Mouse (Mus musculus) forebrain, embryonic 12.5 days (tissue): ENCODE measurements around the gene Homer2. TPM values are rescaled to one million over a fixed set of nuclear protein-coding genes. Genes with fewer than 3 reads are reported as not detected.

Experiments
- ATAC-seq: fragments of 200-750 bp; cut with Nextera tagmentation; 2 replicates; pipeline ENCODE4 v1.8.0; 2017; ENCODE audit warnings: moderate TSS enrichment; ENCODE audit not compliant: low FRiP score
- H3K27ac ChIP-seq: fragments of 300-500 bp; sonication (generic); 2 replicates; pipeline ENCODE4 v1.5.1; 2016; ENCODE audit warnings: mild to moderate bottlenecking
- H3K27me3 ChIP-seq: fragments of 300-500 bp; sonication (generic); 2 replicates; pipeline ENCODE4 v1.6.1; 2016; ENCODE audit warnings: mild to moderate bottlenecking
- H3K36me3 ChIP-seq: fragments of 300-500 bp; sonication (generic); replicated peaks from 2 replicates; pipeline ENCODE4 v1.6.1; 2016; ENCODE audit warnings: mild to moderate bottlenecking
- H3K4me1 ChIP-seq: fragments of 300-500 bp; sonication (generic); 2 replicates; pipeline ENCODE4 v1.6.1; 2016
- H3K4me2 ChIP-seq: fragments of 300-500 bp; sonication (generic); 2 replicates; pipeline ENCODE4 v1.6.1; 2016; ENCODE audit warnings: mild to moderate bottlenecking, moderate library complexity
- H3K4me3 ChIP-seq: fragments of 300-500 bp; sonication (generic); replicated peaks from 2 replicates; pipeline ENCODE4 v1.5.1; 2016; ENCODE audit warnings: mild to moderate bottlenecking
- H3K9ac ChIP-seq: fragments of 300-500 bp; sonication (generic); 2 replicates; pipeline ENCODE4 v1.6.1; 2016; ENCODE audit warnings: mild to moderate bottlenecking
- H3K9me3 ChIP-seq: fragments of 300-500 bp; sonication (generic); 2 replicates; pipeline ENCODE4 v1.6.1; 2016
- WGBS: fragments of 180-500 bp; shearing (Covaris S2); methylation state at CpG from one replicate; pipeline ENCODE4 v1.1.7; 2016; 5-methylcytosine and 5-hydroxymethylcytosine counted together
- polyA plus RNA-seq: library from polyadenylated mRNA; unstranded; fragments of >200 nt; fragmentation: Nextera tagmentation; extraction: Ambion mirVana; gene quantifications from 2 replicates; pipeline ENCODE4 v1.2.1, GENCODE M21; 2016

The Homer2 gene
- polyA plus RNA-seq, 1 experiment from 2014 or later: 33.3 TPM

DNA sequence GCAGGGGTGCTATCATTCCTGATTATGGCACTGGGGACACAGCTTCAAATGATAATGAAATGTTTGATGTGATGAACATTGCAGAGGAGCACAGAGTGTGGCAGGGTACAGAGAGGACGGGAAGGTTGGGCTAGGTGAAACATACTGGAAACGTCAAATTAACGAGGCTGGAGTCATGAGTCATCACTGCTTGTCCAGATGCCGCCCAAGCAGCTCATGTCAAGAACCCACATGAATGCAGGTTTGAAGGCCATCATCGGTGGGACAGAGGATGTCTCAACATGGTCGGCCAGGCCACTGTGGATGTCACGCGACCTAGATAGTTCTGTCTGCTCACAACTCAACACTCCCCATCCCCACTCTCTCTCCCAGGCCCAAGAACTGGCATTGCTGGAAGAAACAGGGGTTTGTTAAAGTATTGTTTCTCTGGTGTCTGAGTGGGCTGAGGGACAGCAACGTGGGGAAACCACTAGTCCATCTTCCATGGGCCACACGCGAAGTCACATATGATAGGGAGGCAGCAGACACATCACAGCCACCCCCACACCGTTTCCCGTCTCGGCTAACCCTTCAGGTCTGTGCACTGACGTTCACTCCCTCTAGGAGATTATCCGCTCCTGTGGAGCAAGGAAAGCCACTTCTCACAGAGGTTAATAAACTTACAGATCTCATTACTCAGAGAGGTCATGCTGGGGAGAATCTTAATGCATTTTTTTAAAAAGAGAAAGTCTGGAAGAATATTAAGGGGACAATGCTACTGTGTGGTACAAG lies 11.4 kb downstream of the Homer2 start:
- Histone ChIP-seq H3K27me3 (no peaks in the 10 kb centered on the region), H3K4me1 (peaks cover 5% of the 10 kb centered on the region; the same call in 1 of the 2 replicates), H3K36me3 (no peaks in the 10 kb centered on the region), H3K4me2 (no peak overlapping the region), H3K4me3 (no peak overlapping the region), H3K27ac (no peak overlapping the region), H3K9ac (no peak overlapping the region), H3K9me3 (no peaks in the 10 kb centered on the region)
- WGBS: 81% methylated on average over 16 of the region's 16 CpGs
- no peak for ATAC-seq

DNA sequence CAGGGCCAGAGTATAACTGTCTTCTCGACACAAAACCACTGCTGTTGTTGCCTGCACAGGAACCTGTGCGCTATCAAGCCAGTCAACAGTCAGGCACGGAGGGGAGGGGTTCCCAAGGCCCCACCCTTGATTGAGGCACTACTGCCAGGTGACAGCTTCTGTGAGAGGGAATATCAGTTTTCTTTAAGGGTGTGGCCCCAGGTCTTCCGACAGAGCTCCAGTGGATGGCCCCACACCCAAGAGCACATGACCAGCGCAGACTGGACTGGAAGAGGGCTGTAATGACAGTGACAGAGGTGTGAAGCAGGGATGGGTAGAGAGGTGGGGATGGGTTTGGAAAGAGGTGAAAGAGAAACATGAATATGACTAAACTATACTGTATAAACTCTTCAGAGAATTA lies 16.3 kb downstream of the Homer2 start:
- no peak overlapping the region for H3K4me2 ChIP-seq
- no peak overlapping the region for H3K4me3 ChIP-seq
- H3K27me3 ChIP-seq: no peaks in the 10 kb centered on the region
- no peak overlapping the region for H3K9ac ChIP-seq
- H3K27ac ChIP-seq: no peak overlapping the region
- no peak for ATAC-seq
- peaks cover 10% of the 10 kb centered on the region for H3K4me1 ChIP-seq
- H3K36me3 ChIP-seq: no peaks in the 10 kb centered on the region
- no peaks in the 10 kb centered on the region for H3K9me3 ChIP-seq
- WGBS: 89% methylated on average over 5 of the region's 5 CpGs

DNA sequence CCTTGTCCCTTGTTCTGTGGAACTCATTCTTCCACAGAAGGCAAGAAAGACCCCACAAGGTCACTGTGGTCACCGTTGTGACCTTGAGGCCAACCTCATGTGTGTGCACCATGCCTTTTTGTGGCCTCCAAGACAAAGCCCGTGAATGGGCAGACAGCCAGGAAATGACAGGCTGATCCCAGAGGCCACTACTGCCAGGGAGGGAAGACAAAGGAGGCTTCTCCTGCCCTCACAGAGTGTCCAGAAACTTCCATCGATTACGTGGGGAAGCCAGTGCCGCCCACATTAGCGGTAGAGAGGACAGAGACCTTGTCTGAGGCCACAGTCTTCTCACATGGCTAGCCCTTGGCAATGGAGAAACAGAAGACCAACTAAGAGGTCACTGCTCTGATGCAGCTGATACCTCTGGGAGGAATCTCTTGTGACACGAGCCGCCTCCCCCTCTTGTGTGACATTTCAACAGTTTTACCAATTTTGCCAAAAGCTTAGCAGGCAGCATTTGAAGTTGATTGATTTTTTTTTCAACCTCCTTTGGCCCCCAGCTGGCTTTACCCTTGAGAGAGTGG lies 18.1 kb downstream of the Homer2 start:
- Histone ChIP-seq H3K4me2 (no peak overlapping the region), H3K27me3 (no peaks in the 10 kb centered on the region), H3K4me1 (peaks cover 13% of the 10 kb centered on the region), H3K9me3 (no peaks in the 10 kb centered on the region), H3K9ac (no peak overlapping the region), H3K36me3 (no peaks in the 10 kb centered on the region), H3K4me3 (no peak overlapping the region), H3K27ac (no peak overlapping the region)
- ATAC-seq: no peak
- WGBS: 73% methylated on average over 8 of the region's 8 CpGs

DNA sequence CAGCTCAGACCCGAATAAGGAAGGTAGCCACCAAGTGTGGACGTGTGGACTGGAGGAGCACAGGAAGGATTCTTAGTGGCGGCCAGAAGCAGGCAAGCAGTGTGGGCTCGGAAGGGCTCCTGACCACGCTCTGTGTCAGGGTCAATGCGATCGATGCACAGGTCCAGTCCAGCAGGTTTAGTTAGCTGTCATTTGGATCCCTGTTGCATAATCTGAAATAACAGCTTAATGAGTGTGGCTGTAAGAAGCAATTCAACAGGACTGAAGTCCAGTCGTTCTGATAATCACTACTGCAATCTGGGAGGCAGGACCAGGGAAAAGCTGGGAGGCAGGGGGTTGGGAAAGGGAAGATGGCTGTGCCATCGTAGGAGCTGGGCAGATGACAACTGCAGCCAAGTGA lies 18.9 kb downstream of the Homer2 start:
- ATAC-seq: no peak
- no peaks in the 10 kb centered on the region for H3K36me3 ChIP-seq
- peaks cover 15% of the 10 kb centered on the region for H3K4me1 ChIP-seq
- no peak overlapping the region for H3K4me3 ChIP-seq
- H3K9me3 ChIP-seq: no peaks in the 10 kb centered on the region
- no peak overlapping the region for H3K27ac ChIP-seq
- H3K27me3 ChIP-seq: no peaks in the 10 kb centered on the region
- 87% methylated on average over 9 of the region's 9 CpGs for WGBS
- no peak overlapping the region for H3K9ac ChIP-seq
- H3K4me2 ChIP-seq: no peak overlapping the region

DNA sequence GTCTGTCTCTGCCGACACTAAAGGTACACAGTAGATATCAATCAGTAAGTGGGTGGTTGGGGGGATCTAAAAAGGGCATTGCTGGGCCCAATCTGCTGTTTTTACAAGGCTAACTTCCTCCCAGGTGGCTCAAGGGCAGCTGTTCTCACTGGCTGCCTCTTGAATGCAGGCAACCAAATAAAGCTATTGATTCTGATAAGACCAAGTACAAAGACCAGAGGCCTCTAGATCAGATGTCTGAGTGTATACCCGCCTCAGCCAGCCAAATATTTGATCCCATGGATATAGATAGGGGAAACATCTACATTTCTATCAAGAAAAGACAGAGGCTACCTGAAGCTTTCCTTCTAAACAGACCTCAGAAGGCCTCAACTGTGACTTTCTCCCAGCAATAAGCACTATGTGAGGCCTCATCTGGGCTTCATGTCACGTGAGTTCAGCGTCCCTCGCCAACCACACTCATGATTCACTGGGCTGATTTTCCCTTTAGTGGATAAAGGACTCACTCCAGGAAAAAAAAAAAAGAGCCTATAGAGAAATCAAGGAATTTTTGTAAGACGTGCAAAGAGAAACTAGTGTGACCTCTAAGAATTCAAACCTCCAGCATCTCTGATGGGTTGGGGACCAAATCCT lies 19.5 kb downstream of the Homer2 start:
- Histone ChIP-seq H3K9ac (no peak overlapping the region), H3K4me2 (no peak overlapping the region), H3K27me3 (no peaks in the 10 kb centered on the region), H3K36me3 (no peaks in the 10 kb centered on the region), H3K27ac (no peak overlapping the region), H3K4me3 (no peak overlapping the region), H3K9me3 (no peaks in the 10 kb centered on the region), H3K4me1 (peaks cover 11% of the 10 kb centered on the region)
- 95% methylated on average over 6 of the region's 6 CpGs for WGBS
- ATAC-seq: no peak

DNA sequence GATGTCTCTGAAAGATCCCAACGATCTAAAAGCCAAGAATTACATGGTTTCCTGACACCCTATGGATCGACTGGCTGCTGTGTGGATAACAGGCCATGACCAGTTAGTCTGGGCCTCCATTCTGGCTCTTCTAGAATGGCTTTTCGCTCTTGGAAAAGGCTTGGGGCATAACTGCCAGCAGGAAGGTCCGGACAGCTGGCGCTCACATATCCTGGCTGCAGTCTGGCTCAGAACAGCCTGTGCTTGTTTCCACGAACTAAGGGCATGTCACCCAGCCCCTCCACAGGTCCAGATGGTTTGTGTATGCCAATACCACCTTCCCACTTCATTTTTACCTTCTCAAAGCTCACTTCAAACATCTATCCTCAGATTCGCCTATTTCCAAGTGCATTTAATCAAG lies 22.0 kb downstream of the Homer2 start:
- ATAC-seq: no peak
- Histone ChIP-seq H3K36me3 (no peaks in the 10 kb centered on the region), H3K9ac (no peak overlapping the region), H3K4me1 (peaks cover 11% of the 10 kb centered on the region), H3K4me2 (no peak overlapping the region), H3K9me3 (no peaks in the 10 kb centered on the region), H3K27ac (no peak overlapping the region), H3K27me3 (no peaks in the 10 kb centered on the region), H3K4me3 (no peak overlapping the region)
- 88% methylated on average over 7 of the region's 7 CpGs for WGBS

DNA sequence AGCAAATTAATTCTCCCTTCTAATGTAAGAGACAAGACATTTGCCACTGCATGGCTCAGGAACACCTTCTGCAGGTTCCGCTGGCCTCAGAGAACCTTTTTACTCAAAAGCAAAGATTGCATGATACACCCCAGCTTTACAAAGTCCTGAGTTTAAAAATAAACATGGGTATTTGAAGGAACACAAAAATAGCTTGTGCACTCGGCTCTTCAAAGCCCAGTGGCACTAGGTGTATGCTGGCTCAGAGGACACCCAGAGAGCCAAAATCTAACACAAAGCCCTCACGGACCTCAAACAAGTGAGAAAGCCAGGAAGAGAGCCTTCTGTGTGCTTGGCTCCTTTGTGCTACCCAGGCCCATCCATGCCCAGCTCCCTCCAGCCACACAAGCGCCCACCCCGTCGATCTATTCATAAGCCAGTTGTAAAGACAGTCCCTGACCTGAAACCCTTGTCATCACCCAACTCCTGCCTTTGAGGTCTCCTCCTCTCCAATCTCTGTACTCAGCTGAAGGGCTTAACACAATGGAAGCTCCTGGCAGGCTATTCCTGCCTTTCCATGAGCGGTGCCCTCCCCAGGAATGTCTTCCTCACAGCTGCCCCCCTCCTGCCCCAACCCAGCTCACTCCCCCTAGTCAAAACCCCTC lies 23.4 kb downstream of the Homer2 start:
- Histone ChIP-seq H3K9me3 (no peaks in the 10 kb centered on the region), H3K4me2 (no peak overlapping the region), H3K9ac (no peak overlapping the region), H3K27ac (no peak overlapping the region), H3K36me3 (no peaks in the 10 kb centered on the region), H3K27me3 (no peaks in the 10 kb centered on the region), H3K4me1 (0 out of 2 replicates have a peak, but pooled peaks cover 4% of the 10 kb centered on the region), H3K4me3 (no peak overlapping the region)
- no peak for ATAC-seq
- WGBS: 73% methylated on average over 7 of the region's 7 CpGs

DNA sequence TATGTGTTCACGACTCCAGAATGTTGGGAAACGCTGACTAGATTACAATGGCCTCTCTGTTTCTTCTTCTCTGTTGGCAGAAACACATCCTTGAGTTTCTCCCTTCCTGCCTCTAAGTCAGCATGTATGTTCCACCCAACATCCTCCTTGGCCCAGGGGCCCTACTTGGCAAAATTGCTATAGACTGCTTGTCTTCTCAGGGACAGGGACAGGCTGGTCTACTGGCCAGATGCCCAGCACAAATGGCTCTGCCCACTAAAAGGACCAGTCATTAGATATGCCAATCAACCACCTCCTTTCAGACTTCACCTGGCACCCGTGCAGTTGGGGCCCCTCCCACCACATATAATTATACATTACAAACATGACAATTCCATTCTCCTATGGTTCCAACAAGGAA lies 25.9 kb downstream of the Homer2 start:
- H3K4me2 ChIP-seq: no peak overlapping the region
- WGBS: 85% methylated on average over 3 of the region's 3 CpGs
- ATAC-seq: no peak

DNA sequence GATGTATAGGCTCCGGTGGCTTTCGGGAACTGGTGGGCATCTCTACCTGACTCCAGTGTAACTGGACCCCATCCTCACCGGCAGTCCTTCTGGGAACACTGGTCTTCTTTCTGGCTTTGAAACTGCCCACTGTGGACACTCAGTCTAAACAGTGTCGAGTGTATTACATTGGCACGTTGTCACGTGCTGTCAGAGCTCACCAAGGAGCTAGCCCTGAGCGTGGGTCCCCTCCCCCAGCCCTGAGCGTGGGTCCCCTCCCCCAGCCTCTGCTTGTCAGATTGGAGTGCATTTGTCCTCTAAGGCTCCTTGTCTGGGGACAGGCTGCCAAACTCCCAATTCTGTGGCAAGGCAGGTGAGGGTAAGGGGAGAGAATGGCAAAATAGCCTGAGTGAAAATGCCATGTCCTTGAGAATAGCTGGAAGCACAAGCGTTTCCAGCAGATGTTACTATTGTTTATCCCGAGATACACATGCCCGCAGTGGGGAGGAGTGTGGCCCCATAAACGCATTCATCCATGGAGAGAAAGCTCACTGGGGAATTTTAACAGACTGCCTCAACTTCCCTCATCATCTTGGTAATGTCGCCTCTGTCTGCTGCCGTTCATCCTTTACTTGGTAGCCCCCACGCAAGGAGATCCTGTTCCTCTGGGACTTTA lies 33.8 kb downstream of the Homer2 start:
- H3K36me3 ChIP-seq: no peaks in the 10 kb centered on the region
- ATAC-seq: peak; percentile 87
- no peaks in the 10 kb centered on the region for H3K9me3 ChIP-seq
- WGBS: 51% methylated on average over 15 of the region's 15 CpGs
- peak overlapping the region; percentile 62 for H3K27ac ChIP-seq
- peak overlapping the region; percentile 6; the same call in 1 of the 2 replicates for H3K4me2 ChIP-seq
- H3K27me3 ChIP-seq: no peaks in the 10 kb centered on the region
- H3K4me3 ChIP-seq: no peak overlapping the region
- H3K4me1 ChIP-seq: peaks cover 13% of the 10 kb centered on the region
- no peak overlapping the region for H3K9ac ChIP-seq

More for the DNA sequence above, 25.9 kb downstream of the Homer2 start:
- Histone ChIP-seq H3K27ac (no peak overlapping the region), H3K9ac (no peak overlapping the region), H3K27me3 (no peaks in the 10 kb centered on the region), H3K4me3 (no peak overlapping the region), H3K4me1 (0 out of 2 replicates have a peak, but pooled peaks cover 4% of the 10 kb centered on the region), H3K36me3 (no peaks in the 10 kb centered on the region), H3K9me3 (no peaks in the 10 kb centered on the region)

DNA sequence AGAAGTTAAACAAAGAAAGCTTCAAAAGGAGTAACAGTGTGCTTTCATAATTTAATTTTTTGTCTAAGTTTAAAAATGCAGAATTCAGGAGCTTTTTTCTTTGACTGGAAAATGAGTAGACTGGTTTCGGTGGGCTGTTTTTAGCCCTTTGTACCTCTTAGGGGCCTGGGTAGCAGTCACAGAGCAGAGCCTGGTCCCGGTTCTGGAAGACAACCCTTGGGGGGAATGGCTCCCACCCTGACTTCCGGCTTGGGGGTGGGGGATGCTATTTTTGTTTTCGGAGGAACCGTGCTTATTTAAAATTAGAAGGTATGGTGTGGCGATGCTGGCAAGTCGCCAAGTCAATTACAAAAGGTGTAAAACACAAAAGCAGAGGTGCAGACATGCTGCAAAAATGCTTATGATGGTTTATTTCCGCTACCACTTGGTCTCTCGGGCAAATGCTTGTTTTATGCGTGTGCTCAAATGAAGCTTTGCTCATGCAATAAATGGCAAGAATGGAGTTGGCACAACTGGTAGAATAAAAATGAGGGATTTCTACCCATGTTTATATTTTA lies 34.5 kb downstream of the Homer2 start:
- Histone ChIP-seq H3K36me3 (no peaks in the 10 kb centered on the region), H3K9ac (no peak overlapping the region), H3K4me3 (no peak overlapping the region), H3K4me1 (peaks cover 13% of the 10 kb centered on the region), H3K27ac (peak overlapping the region; percentile 62), H3K4me2 (0 out of 2 replicates have a peak overlapping the region, but pooled peaks have one; percentile 6), H3K9me3 (no peaks in the 10 kb centered on the region), H3K27me3 (no peaks in the 10 kb centered on the region)
- 66% methylated on average over 10 of the region's 10 CpGs for WGBS
- ATAC-seq: no peak

DNA sequence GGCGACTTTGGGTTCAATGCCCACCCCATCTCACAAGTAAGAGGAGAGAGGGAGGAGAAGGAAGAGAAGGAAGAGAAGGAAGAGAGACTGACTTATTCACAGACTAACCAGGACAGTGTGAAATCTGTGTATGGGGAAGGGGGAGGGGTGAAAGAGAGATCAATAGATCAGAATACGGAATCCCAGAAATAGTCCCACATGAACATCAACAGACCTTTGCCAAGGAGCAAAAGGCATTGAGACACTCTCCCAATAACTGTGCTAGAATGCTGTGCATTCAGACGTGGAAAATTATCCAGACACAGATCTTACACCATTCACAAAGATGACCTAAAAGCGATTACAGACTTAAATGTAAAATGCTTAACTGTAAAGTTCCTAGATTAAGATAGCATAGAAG lies 40.2 kb downstream of the Homer2 start:
- WGBS: 91% methylated on average over 4 of the region's 4 CpGs
- Histone ChIP-seq H3K36me3 (no peaks in the 10 kb centered on the region), H3K4me1 (no peaks in the 10 kb centered on the region), H3K27ac (no peak overlapping the region), H3K27me3 (no peaks in the 10 kb centered on the region), H3K4me2 (no peak overlapping the region), H3K9ac (no peak overlapping the region), H3K4me3 (no peak overlapping the region), H3K9me3 (no peaks in the 10 kb centered on the region)
- ATAC-seq: no peak

DNA sequence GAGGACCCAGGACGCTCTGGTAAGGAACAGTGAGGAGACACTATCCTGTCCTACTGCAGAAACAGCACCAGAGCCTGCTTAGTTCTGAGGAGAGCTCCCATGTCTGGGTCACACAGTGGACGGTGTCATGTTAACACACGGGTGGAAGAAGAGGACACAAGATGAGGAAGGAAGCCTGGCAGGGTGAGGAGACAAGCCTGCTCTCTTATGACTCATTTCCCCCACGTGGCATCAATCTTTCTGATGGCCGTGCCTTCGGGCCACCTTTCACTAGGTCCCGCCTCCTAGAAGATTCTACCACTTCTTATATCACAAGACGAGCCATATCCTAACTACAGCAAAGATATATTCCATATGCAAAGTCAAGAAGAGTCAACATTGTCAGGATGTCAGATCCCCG lies 40.7 kb downstream of the Homer2 start:
- H3K27me3 ChIP-seq: no peaks in the 10 kb centered on the region
- ATAC-seq: no peak

More for the DNA sequence above, 40.7 kb downstream of the Homer2 start:
- H3K9me3 ChIP-seq: no peaks in the 10 kb centered on the region
- H3K4me1 ChIP-seq: no peaks in the 10 kb centered on the region
- H3K9ac ChIP-seq: no peak overlapping the region
- H3K4me2 ChIP-seq: no peak overlapping the region
- H3K27ac ChIP-seq: no peak overlapping the region
- H3K36me3 ChIP-seq: no peaks in the 10 kb centered on the region
- no peak overlapping the region for H3K4me3 ChIP-seq
- WGBS: 92% methylated on average over 9 of the region's 9 CpGs
